Mouse (Mus musculus): ENCODE measurements around the gene Zbtb4. TPM values are rescaled to one million over a fixed set of nuclear protein-coding genes. Genes with fewer than 3 reads are reported as not detected.

The Zbtb4 gene
- polyA plus RNA-seq (2015; fragmentation: Nextera tagmentation; extraction: Ambion mirVana) = 6.6 and 7.6 TPM in 2 replicates

- Histone ChIP-seq H3K27ac (ENCODE audit: low read length) (peak within 1 kb of the TSS; percentile 99), H3K4me1 (ENCODE audit: insufficient read depth, low read depth, low read length) (peaks cover 13% of the 10 kb centered on the region; the same call in 1 of the 2 replicates), H3K4me2 (replicated peaks; ENCODE audit: low read depth, low read length) (peak within 1 kb of the TSS; percentile 57), H3K36me3 (ENCODE audit: insufficient read depth, low read length) (no peaks in the 10 kb centered on the region), H3K9me3 (ENCODE audit: low read length) (no peaks in the 10 kb centered on the region), H3K9ac (replicated peaks; ENCODE audit: low read depth) (peak within 1 kb of the TSS; percentile 99), H3K4me3 (ENCODE audit: low read depth, low read length) (peak within 1 kb of the TSS; percentile 97), H3K27me3 (replicated peaks; ENCODE audit: insufficient read depth, low read length) (no peaks in the 10 kb centered on the region)
- TF ChIP-seq EP300 (IDR thresholded peaks at IDR 0.05) (no peak), CTCF (IDR thresholded peaks at IDR 0.05) (no peak)
- ATAC-seq (peak; percentile 75), DNase-seq (ENCODE audit: low spot score) (peak; percentile 56)
- 26% methylated on average over 23 of the region's 55 CpGs for WGBS
Measured at GRCm38 (mm10) chr11:69765221-69766125, at the start of gene Zbtb4. TSS of gene Zbtb4 (plus strand) at chr11:69765912.

DNA sequence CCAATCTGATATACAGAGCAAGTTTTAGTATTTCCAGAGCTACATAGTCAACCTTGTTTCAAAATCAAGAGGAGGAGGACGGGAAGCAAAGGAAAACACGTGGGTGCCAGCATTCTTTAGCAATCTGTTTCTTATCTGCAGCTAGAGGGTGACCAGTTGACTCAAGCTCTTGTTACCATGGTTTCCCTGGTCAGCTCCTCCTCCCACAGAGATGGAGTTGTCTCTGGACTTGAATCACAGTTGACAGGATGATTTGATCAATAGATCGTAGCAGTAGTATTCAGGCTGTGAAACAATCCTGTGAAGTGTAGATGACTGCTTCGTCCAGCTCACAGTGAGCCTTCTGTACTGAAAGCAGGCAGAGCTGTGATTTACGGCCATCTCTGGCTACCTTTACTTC, 49.8 kb upstream of the Zbtb4 start:
- H3K27ac ChIP-seq (ENCODE audit: low read length) = no peak overlapping the region
- no peak for TF ChIP-seq EP300 (IDR thresholded peaks at IDR 0.05)
- TF ChIP-seq CTCF (IDR thresholded peaks at IDR 0.05) = no peak
- no peak overlapping the region for H3K4me2 ChIP-seq (replicated peaks; ENCODE audit: low read depth, low read length)
- no peak overlapping the region for H3K9ac ChIP-seq (replicated peaks; ENCODE audit: low read depth)
- 12% methylated on average over 5 of the region's 5 CpGs for WGBS
- H3K36me3 ChIP-seq (ENCODE audit: insufficient read depth, low read length) = no peaks in the 10 kb centered on the region
- no peak overlapping the region for H3K4me3 ChIP-seq (ENCODE audit: low read depth, low read length)
- no peaks in the 10 kb centered on the region for H3K9me3 ChIP-seq (ENCODE audit: low read length)
- H3K27me3 ChIP-seq (replicated peaks; ENCODE audit: insufficient read depth, low read length) = no peaks in the 10 kb centered on the region
- ATAC-seq (peak; percentile 70), DNase-seq (ENCODE audit: low spot score) (peak; percentile 78)
- H3K4me1 ChIP-seq (ENCODE audit: insufficient read depth, low read depth, low read length) = no peaks in the 10 kb centered on the region

DNA sequence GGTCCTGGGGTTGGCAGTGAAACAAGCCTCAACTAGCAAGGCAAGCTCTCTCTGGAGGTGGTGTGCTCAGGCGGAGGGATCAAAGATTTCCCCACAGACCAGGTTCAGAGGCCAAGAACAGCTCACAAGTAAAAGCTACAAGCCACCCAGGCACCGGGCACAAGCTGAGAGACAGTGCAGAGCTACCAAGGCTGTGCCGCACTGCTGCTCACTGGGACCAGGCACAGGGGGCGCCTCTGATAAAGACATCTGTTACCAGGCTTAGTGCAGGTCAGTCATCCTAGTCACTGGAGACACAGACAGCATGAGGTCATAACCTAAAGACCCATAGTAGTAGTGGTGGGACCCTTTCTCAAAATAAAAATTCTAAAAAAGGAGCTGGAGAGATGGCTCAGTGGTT, 48.8 kb upstream of the Zbtb4 start:
- H3K4me3 ChIP-seq (ENCODE audit: low read depth, low read length) = no peak overlapping the region
- no peak for ATAC-seq
- 72% methylated on average over 4 of the region's 4 CpGs for WGBS
- H3K9me3 ChIP-seq (ENCODE audit: low read length) = no peaks in the 10 kb centered on the region
- no peaks in the 10 kb centered on the region for H3K36me3 ChIP-seq (ENCODE audit: insufficient read depth, low read length)
- no peak for DNase-seq (ENCODE audit: low spot score)
- H3K27ac ChIP-seq (ENCODE audit: low read length) = no peak overlapping the region
- no peak overlapping the region for H3K4me2 ChIP-seq (replicated peaks; ENCODE audit: low read depth, low read length)
- H3K27me3 ChIP-seq (replicated peaks; ENCODE audit: insufficient read depth, low read length) = no peaks in the 10 kb centered on the region
- TF ChIP-seq CTCF (IDR thresholded peaks at IDR 0.05) (no peak), EP300 (IDR thresholded peaks at IDR 0.05) (no peak)
- no peaks in the 10 kb centered on the region for H3K4me1 ChIP-seq (ENCODE audit: insufficient read depth, low read depth, low read length)
- no peak overlapping the region for H3K9ac ChIP-seq (replicated peaks; ENCODE audit: low read depth)

DNA sequence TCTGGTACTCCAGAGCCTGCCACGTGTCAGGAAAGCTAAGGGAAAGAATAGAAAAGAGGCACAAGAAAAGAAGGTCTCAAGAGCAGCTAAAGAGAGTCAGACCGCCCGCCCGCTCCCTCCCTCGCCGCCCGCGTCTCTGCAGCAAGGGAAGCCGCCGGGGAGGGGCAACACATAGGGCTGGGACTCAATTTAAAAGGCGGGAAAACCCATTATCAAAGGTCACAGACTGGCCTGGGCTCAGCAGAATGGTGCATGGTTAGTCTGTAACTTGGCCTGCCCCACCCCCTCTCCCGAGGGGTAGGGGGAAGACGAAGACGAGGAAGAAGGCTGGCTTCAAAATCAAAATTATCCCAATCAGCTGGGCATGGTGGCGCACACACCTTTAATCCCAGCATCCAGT, 47.1 kb upstream of the Zbtb4 start:
- no peak for DNase-seq (ENCODE audit: low spot score)
- no peak overlapping the region for H3K4me2 ChIP-seq (replicated peaks; ENCODE audit: low read depth, low read length)
- TF ChIP-seq EP300 (IDR thresholded peaks at IDR 0.05) (no peak), CTCF (IDR thresholded peaks at IDR 0.05) (no peak)
- no peaks in the 10 kb centered on the region for H3K9me3 ChIP-seq (ENCODE audit: low read length)
- H3K4me1 ChIP-seq (ENCODE audit: insufficient read depth, low read depth, low read length) = no peaks in the 10 kb centered on the region
- H3K36me3 ChIP-seq (ENCODE audit: insufficient read depth, low read length) = no peaks in the 10 kb centered on the region
- no peak overlapping the region for H3K4me3 ChIP-seq (ENCODE audit: low read depth, low read length)
- ATAC-seq = no peak
- H3K27ac ChIP-seq (ENCODE audit: low read length) = no peak overlapping the region
- no peaks in the 10 kb centered on the region for H3K27me3 ChIP-seq (replicated peaks; ENCODE audit: insufficient read depth, low read length)
- WGBS = 36% methylated on average over 15 of the region's 15 CpGs
- no peak overlapping the region for H3K9ac ChIP-seq (replicated peaks; ENCODE audit: low read depth)

DNA sequence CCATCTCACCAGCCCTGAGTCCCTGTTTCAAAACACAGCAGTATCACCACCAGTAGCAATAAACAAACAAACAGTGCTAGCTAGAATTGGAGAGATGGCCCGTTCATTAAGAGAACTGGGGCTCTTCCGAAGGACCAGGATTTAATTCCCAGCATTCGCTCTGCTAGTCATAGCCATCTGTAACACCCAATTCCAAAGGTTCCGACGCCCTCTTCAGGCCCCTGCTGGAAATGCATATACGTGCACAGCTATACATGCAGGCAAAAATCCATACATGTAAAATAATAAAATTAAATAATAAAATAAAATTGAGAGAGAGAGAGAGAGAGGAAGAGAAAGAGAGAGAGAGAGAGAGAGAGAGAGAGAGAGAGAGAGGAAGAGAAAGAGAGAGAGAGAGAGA, 46.3 kb upstream of the Zbtb4 start:
- Histone ChIP-seq H3K9ac (replicated peaks; ENCODE audit: low read depth) (no peak overlapping the region), H3K36me3 (ENCODE audit: insufficient read depth, low read length) (no peaks in the 10 kb centered on the region), H3K27me3 (replicated peaks; ENCODE audit: insufficient read depth, low read length) (no peaks in the 10 kb centered on the region), H3K27ac (ENCODE audit: low read length) (no peak overlapping the region), H3K9me3 (ENCODE audit: low read length) (no peaks in the 10 kb centered on the region), H3K4me3 (ENCODE audit: low read depth, low read length) (no peak overlapping the region), H3K4me2 (replicated peaks; ENCODE audit: low read depth, low read length) (no peak overlapping the region), H3K4me1 (ENCODE audit: insufficient read depth, low read depth, low read length) (no peaks in the 10 kb centered on the region)
- TF ChIP-seq EP300 (IDR thresholded peaks at IDR 0.05) (no peak), CTCF (IDR thresholded peaks at IDR 0.05) (peak; percentile 37)
- ATAC-seq (no peak), DNase-seq (ENCODE audit: low spot score) (no peak)
- 72% methylated on average over 6 of the region's 6 CpGs for WGBS

- no peaks in the 10 kb centered on the region for H3K9me3 ChIP-seq (ENCODE audit: low read length)
- no peaks in the 10 kb centered on the region for H3K27me3 ChIP-seq (replicated peaks; ENCODE audit: insufficient read depth, low read length)
- H3K4me2 ChIP-seq (replicated peaks; ENCODE audit: low read depth, low read length) = no peak overlapping the region
- H3K27ac ChIP-seq (ENCODE audit: low read length) = no peak overlapping the region
- no peaks in the 10 kb centered on the region for H3K36me3 ChIP-seq (ENCODE audit: insufficient read depth, low read length)
- TF ChIP-seq EP300 (IDR thresholded peaks at IDR 0.05) (no peak), CTCF (IDR thresholded peaks at IDR 0.05) (no peak)
- no peak overlapping the region for H3K4me3 ChIP-seq (ENCODE audit: low read depth, low read length)
- 45% methylated on average over 6 of the region's 6 CpGs for WGBS
- no peaks in the 10 kb centered on the region for H3K4me1 ChIP-seq (ENCODE audit: insufficient read depth, low read depth, low read length)
- no peak overlapping the region for H3K9ac ChIP-seq (replicated peaks; ENCODE audit: low read depth)
- DNase-seq (ENCODE audit: low spot score) (peak; percentile 51), ATAC-seq (peak; percentile 53; the same call in 1 of the 2 replicates)
Measured at GRCm38 (mm10) chr11:69720852-69721251, 44.9 kb upstream of the Zbtb4 start.

All from lung, postnatal 0 days (tissue).